Mouse (Mus musculus) spleen, postnatal 4 days (tissue): ENCODE results near the gene Gas2.

Experiments used
- DNase-seq, 2 experiments: peaks; one replicate each; pipeline ENCODE4 v3.0.0; 2022; ENCODE audit warnings: low spot score in 2 of 2

Gas2 gene

GRCm38 (mm10) chr7:51967581-51967980, 105.8 kb downstream of the Gas2 start:
- no peak for DNase-seq

- DNase-seq: no peak
Observed at GRCm38 (mm10) chr7:51969379-51969778, 107.6 kb downstream of the Gas2 start.

GRCm38 (mm10) chr7:51972252-51972855, 110.5 kb downstream of the Gas2 start:
- no peak for DNase-seq

- no peak for DNase-seq
Observed at GRCm38 (mm10) chr7:51973091-51973490, 111.3 kb downstream of the Gas2 start.

DNA sequence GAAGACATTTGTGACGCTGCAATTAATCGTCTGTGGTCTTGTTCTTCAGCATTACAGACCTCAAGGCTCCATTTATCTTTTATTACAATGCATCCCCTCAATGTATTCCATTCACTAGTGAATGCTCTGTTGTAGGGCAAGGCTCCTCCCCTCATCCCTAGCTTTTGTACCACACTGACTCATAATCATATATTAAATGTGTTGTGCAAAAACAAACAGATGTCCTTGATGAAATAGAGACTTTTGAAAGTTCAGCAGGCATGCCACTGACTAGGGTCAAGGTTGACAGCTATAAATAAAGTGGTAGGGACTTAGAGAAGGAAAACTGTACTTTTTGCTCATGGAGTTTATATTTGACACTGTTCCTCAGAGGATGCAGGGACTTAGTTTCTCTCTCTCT, 111.7 kb downstream of the Gas2 start:
- DNase-seq: no peak

DNA sequence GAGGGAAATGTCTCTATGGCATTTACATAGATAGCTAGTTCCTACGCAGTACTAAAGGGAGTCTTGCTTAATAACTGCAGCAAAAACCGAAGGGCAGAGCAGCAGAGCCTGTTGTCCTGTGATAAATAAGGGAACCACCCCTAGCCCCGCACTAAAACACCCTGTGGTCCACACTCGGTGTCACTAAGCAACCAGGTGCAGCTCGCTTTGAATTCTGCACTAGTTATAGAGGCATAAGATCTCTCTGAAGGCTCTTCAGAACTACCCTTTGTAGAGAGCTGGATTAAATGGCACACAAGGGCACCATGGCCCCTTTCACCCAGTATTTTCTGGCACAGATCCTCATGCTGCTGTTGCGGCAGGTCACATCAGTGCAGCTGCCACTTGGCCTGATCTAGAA, 113.4 kb downstream of the Gas2 start:
- no peak for DNase-seq

GRCm38 (mm10) chr7:51979271-51979670, 117.5 kb downstream of the Gas2 start:
- no peak for DNase-seq

GRCm38 (mm10) chr7:51982303-51982702, 120.5 kb downstream of the Gas2 start:
- DNase-seq: no peak

GRCm38 (mm10) chr7:51985763-51986162, 123.9 kb downstream of the Gas2 start:
- DNase-seq: no peak

DNA sequence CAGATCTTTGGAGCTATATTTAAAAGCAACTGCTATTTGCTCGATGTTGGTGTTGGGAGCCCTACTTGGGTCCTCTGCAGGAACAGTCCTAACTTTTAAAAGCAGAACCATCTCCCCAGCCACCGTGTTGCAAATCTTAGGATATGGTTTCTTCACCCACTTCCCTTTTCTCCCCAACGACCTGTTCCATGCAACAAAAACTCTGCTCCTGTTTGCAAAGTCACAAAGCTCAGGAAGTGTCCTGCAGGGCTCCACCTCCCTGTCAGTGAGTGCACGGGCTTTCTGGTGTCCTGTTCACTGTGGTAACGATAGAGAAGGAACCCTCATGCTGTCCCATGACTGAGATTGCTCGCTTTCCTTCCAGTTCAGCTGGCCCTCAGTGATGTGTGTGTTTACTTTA, 125.1 kb downstream of the Gas2 start:
- DNase-seq: no peak

DNA sequence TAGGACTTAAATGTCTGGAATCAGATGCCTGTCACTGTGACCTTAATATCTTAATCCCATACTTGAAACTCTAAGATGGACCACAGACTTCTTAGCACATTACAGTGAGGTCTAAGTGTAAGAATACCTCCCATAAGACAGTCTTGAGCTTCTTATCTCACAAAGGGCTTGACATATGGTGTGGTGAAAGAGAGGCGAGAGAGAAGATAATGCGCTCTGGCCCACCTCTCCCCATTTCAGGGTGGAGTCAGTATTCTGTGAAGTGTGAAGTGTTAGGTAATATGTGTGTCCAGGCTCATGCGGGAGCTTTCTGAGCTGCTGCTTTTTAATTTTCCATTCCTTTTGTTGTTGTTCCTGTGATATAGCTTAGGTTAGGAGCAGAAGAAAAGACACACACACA, 129.2 kb downstream of the Gas2 start:
- DNase-seq: peak in 1 of 2 experiments; percentile 41

GRCm38 (mm10) chr7:52005511-52006295, 143.9 kb downstream of the Gas2 start, which contains the start of gene Svip:
Svip (minus strand) TSS chr7:52006018.
- DNase-seq: peak; percentile 89 to 90

DNA sequence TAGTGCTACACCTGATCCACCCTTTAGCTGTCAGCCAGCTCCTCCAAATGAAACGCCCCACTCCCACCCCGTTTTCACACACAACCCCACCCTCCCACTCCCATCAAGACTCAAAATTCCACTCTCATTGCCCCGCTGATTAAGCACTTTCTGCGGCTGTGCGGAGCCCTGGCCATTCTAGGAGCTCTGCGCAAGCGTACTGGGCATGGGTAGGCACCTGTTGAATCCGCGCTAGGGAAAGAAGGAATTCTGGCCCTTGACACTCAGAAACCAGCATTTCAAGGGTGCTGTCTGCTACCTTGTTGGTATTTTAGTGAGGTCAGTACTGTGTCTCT, 144.4 kb downstream of the Gas2 start:
- DNase-seq: no peak

- no peak for DNase-seq
Observed at GRCm38 (mm10) chr7:52007138-52007537, 145.3 kb downstream of the Gas2 start.

GRCm38 (mm10) chr7:52013457-52013856, 151.6 kb downstream of the Gas2 start:
- DNase-seq: no peak

- DNase-seq: no peak
Observed at GRCm38 (mm10) chr7:52015180-52015579, 153.4 kb downstream of the Gas2 start.

DNA sequence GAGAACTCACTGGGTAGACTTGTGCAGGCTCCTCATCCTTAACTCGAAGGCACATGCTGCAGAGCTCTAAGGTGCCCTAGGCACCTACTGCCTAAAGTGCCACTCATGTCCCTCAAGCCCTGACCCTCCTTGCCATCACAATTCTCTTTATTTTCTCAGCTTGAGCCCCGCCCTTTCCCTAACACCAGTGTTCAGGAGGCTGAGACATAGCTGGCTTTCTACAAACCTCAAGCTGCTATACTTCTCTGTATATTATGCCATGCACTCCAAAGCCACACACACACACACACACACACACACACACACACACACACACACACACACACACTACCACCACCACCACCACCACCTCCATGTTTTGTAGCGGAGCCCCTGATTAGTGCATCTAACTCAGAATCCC, 153.8 kb downstream of the Gas2 start, which contains the start of gene 1700015G11Rik:
Gene 1700015G11Rik (minus strand): TSS at position 101 of the 400 bp plus-strand sequence.
- no peak for DNase-seq

GRCm38 (mm10) chr7:52022039-52022438, 160.2 kb downstream of the Gas2 start:
- no peak for DNase-seq

GRCm38 (mm10) chr7:52024050-52024626, 162.3 kb downstream of the Gas2 start:
- DNase-seq: no peak

GRCm38 (mm10) chr7:52037600-52038582, 176.1 kb downstream of the Gas2 start:
- DNase-seq: no peak
